In the genomic region with DNA sequence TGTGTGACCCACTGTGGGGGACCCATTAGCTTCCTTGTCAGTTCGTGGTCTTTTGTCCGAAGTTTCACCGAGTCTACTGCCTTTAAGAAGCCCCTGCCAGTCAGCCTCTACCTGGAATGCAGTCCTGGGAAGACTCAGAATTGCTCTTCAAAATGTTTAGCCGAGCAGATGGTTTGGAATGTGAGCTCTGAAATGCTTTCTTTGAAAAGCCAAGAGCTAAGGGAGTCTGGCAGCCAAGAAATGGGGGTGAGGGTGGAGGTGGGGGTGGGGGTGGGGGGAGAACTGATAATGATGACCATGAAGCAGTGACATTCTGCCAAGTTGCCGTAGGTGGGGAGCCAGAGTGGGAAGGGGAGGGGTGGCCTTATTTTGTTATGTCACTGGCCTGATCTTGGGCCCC, we compare ENCODE assay signal across 21 mouse cellular contexts. TPM values are rescaled to one million over a fixed set of nuclear protein-coding genes. Genes with fewer than 3 reads are reported as not detected.
DNase-seq lines count a peak whose midpoint lies in the region; ATAC-seq lines count a peak whose summit lies in the region.
"Had no signal": no experiment of that assay in that cellular context is flagged by ENCODE, and none has a peak within 500 bp of the region (broad histone marks: within the 10 kb centered on the region; RNA-seq: fewer than 3 reads in every experiment).

No protein-coding gene starts in this region.

- no peak for DNase-seq in lung, adult 18-20 months
- DNase-seq in yolk sac, embryonic 10.5 days (ENCODE audit: low spot score): peak; percentile 35
- no peak for DNase-seq in cerebellum, postnatal 36 days
- DNase-seq: adrenal gland, postnatal 36 days; B cell, adult 2 months; cerebellum, postnatal 10 days; gastrocnemius, postnatal 14 days; kidney, postnatal 36 days; lung, postnatal 4 days; thymus, adult 2 months had no signal

- no peak for ATAC-seq in hindbrain, embryonic 13.5 days (ENCODE audit: low FRiP score)
- no peak for ATAC-seq in hindbrain, embryonic 12.5 days (ENCODE audit: low FRiP score)
- no peak for ATAC-seq in lung, embryonic 15.5 days (ENCODE audit: borderline replicate concordance, extremely low read depth, low FRiP score, low TSS enrichment)
- no peak for ATAC-seq in limb, embryonic 13.5 days (ENCODE audit: low FRiP score, low read depth)
- ATAC-seq: activated CD4-positive, CD25-positive, alpha-beta regulatory T cell, adult 4 months; hindbrain, postnatal 0 days had no signal

- H3K27ac ChIP-seq in hindbrain, embryonic 13.5 days: 0 out of 2 replicates have a peak overlapping the region, but pooled peaks have one; percentile 8
- H3K27ac ChIP-seq in hindbrain, embryonic 12.5 days: no peak overlapping the region
- peak overlapping the region; percentile 47 for H3K27ac ChIP-seq in lung, embryonic 15.5 days
- no peak overlapping the region for H3K27ac ChIP-seq in limb, embryonic 13.5 days
- H3K27ac ChIP-seq: forebrain, embryonic 12.5 days; hindbrain, postnatal 0 days; liver, embryonic 14.5 days had no signal

- H3K9me3 ChIP-seq in hindbrain, embryonic 13.5 days: no peaks in the 10 kb centered on the region
- no peaks in the 10 kb centered on the region for H3K9me3 ChIP-seq in hindbrain, embryonic 12.5 days (replicated peaks)
- no peaks in the 10 kb centered on the region for H3K9me3 ChIP-seq in lung, embryonic 15.5 days
- H3K9me3 ChIP-seq in limb, embryonic 13.5 days: no peaks in the 10 kb centered on the region
- H3K9me3 ChIP-seq: forebrain, embryonic 12.5 days had no signal

- WGBS in hindbrain, embryonic 13.5 days: 48% methylated on average over 5 of the region's 5 CpGs
- 43% methylated on average over 5 of the region's 5 CpGs for WGBS in hindbrain, embryonic 12.5 days
- WGBS in lung, embryonic 15.5 days: 20% methylated on average over 5 of the region's 5 CpGs
- 16% methylated on average over 5 of the region's 5 CpGs for WGBS in limb, embryonic 13.5 days

- H3K4me1 ChIP-seq in hindbrain, embryonic 13.5 days (replicated peaks): peaks cover 14% of the 10 kb centered on the region; the same call in 1 of the 2 replicates
- peaks cover 5% of the 10 kb centered on the region; the same call in 1 of the 2 replicates for H3K4me1 ChIP-seq in hindbrain, embryonic 12.5 days
- H3K4me1 ChIP-seq in lung, embryonic 15.5 days: peaks cover 20% of the 10 kb centered on the region
- peaks cover 14% of the 10 kb centered on the region for H3K4me1 ChIP-seq in limb, embryonic 13.5 days
- H3K4me1 ChIP-seq: forebrain, embryonic 12.5 days had no signal

- H3K27me3 ChIP-seq in hindbrain, embryonic 13.5 days: no peaks in the 10 kb centered on the region
- H3K27me3 ChIP-seq in hindbrain, embryonic 12.5 days: no peaks in the 10 kb centered on the region
- no peaks in the 10 kb centered on the region for H3K27me3 ChIP-seq in lung, embryonic 15.5 days
- H3K27me3 ChIP-seq in limb, embryonic 13.5 days: peaks cover 67% of the 10 kb centered on the region
- H3K27me3 ChIP-seq: Patski had no signal

- H3K4me3 ChIP-seq in hindbrain, embryonic 13.5 days: no peak overlapping the region
- H3K4me3 ChIP-seq in hindbrain, embryonic 12.5 days: no peak overlapping the region
- no peak overlapping the region for H3K4me3 ChIP-seq in lung, embryonic 15.5 days
- H3K4me3 ChIP-seq in limb, embryonic 13.5 days: no peak overlapping the region
- H3K4me3 ChIP-seq: forebrain, embryonic 12.5 days had no signal

- H3K4me2 ChIP-seq in hindbrain, embryonic 13.5 days: no peak overlapping the region
- H3K4me2 ChIP-seq in hindbrain, embryonic 12.5 days (replicated peaks): no peak overlapping the region
- H3K4me2 ChIP-seq in lung, embryonic 15.5 days: 0 out of 2 replicates have a peak overlapping the region, but pooled peaks have one; percentile 16
- peak overlapping the region; percentile 27; the same call in 1 of the 2 replicates for H3K4me2 ChIP-seq in limb, embryonic 13.5 days (replicated peaks)
- H3K4me2 ChIP-seq: forebrain, embryonic 12.5 days; midbrain, embryonic 11.5 days had no signal

- no peaks in the 10 kb centered on the region for H3K36me3 ChIP-seq in hindbrain, embryonic 13.5 days
- no peaks in the 10 kb centered on the region for H3K36me3 ChIP-seq in hindbrain, embryonic 12.5 days
- H3K36me3 ChIP-seq in lung, embryonic 15.5 days: no peaks in the 10 kb centered on the region
- H3K36me3 ChIP-seq in limb, embryonic 13.5 days: no peaks in the 10 kb centered on the region
- H3K36me3 ChIP-seq: forebrain, embryonic 12.5 days had no signal

- no peak overlapping the region for H3K9ac ChIP-seq in hindbrain, embryonic 13.5 days
- no peak overlapping the region for H3K9ac ChIP-seq in hindbrain, embryonic 12.5 days
- no peak overlapping the region for H3K9ac ChIP-seq in lung, embryonic 15.5 days
- no peak overlapping the region for H3K9ac ChIP-seq in limb, embryonic 13.5 days
- H3K9ac ChIP-seq: forebrain, embryonic 12.5 days; liver, embryonic 14.5 days had no signal

RNA-seq across cellular contexts. Expression of a gene that starts 43.3 kb away (rescaled TPM):
- polyA plus RNA-seq in hindbrain, embryonic 13.5 days (2015; fragmentation: Nextera tagmentation; extraction: Ambion mirVana): 6.3 and 6.9 TPM in 2 replicates
- 1.4 and 2.4 TPM in 2 replicates for polyA plus RNA-seq in hindbrain, embryonic 12.5 days (2016; fragmentation: Nextera tagmentation; extraction: Ambion mirVana)
- 1.6 and 6.6 TPM in 2 replicates for polyA plus RNA-seq in lung, embryonic 15.5 days (2015; fragmentation: Nextera tagmentation; extraction: Ambion mirVana)
- polyA plus RNA-seq in limb, embryonic 13.5 days (2015; fragmentation: Nextera tagmentation; extraction: Ambion mirVana): 0.61 and 0.72 TPM in 2 replicates

RNA-seq across cellular contexts. Expression of a gene that starts 55.5 kb away (rescaled TPM):
- polyA plus RNA-seq in hindbrain, embryonic 13.5 days (2015; fragmentation: Nextera tagmentation; extraction: Ambion mirVana): 0.30 and 0.74 TPM in 2 replicates
- polyA plus RNA-seq in hindbrain, embryonic 12.5 days (2016; fragmentation: Nextera tagmentation; extraction: Ambion mirVana): 0.82 and 2.2 TPM in 2 replicates
- polyA plus RNA-seq in lung, embryonic 15.5 days (2015; fragmentation: Nextera tagmentation; extraction: Ambion mirVana): 0.14 TPM in 1 of 2 replicates, not detected in the other
- polyA plus RNA-seq in limb, embryonic 13.5 days (2015; fragmentation: Nextera tagmentation; extraction: Ambion mirVana): 0.13 TPM in 1 of 2 replicates, not detected in the other
- polyA plus RNA-seq: activated CD4-positive, CD25-positive, alpha-beta regulatory T cell, adult 4 months; forebrain, embryonic 12.5 days; frontal cortex, adult 2 months; midbrain, embryonic 11.5 days; Patski; thymus, adult 2 months had no signal

Comparison
In these comparisons a context has a peak if more than half of its experiments do, and no peak if none do; other contexts are left out.
1. H3K27ac ChIP-seq: peak in hindbrain, embryonic 13.5 days (single experiment) and lung, embryonic 15.5 days (single experiment); none in hindbrain, embryonic 12.5 days (single experiment) and limb, embryonic 13.5 days (single experiment).
2. H3K4me2 ChIP-seq: peak in lung, embryonic 15.5 days (single experiment) and limb, embryonic 13.5 days (single experiment); none in hindbrain, embryonic 13.5 days (single experiment) and hindbrain, embryonic 12.5 days (single experiment).